In genomic region chr2:73460168-73460567, GRCm38 (mm10) we compare ENCODE assay signal across 18 mouse cellular contexts.
A peak's percentile ranks its signal among the peaks of the same experiment; 100 is the strongest.
DNase-seq lines count a peak whose midpoint lies in the region; ATAC-seq and TF ChIP-seq lines count a peak whose summit lies in the region.
"Had no signal": no experiment of that assay in that cellular context is flagged by ENCODE, and none has a peak within 500 bp of the region (broad histone marks: within the 10 kb centered on the region; RNA-seq: fewer than 3 reads in every experiment).

No protein-coding gene starts in this region.

- H3K27ac ChIP-seq in heart, adult 2 months, result peak overlapping the region; percentile 8; the same call in 1 of the 2 replicates
- H3K27ac ChIP-seq in heart, embryonic 11.5 days (ENCODE audit: low read depth, low read length), result no peak overlapping the region
- 0 out of 2 replicates have a peak overlapping the region, but pooled peaks have one; percentile 10 for H3K27ac ChIP-seq in thymus, adult 2 months (ENCODE audit: control insufficient read depth, insufficient read depth, low read length)
- H3K27ac ChIP-seq in forebrain, embryonic 13.5 days, result no peak overlapping the region
- H3K27ac ChIP-seq in intestine, embryonic 15.5 days, result no peak overlapping the region
- H3K27ac ChIP-seq: forebrain, embryonic 10.5 days; heart, embryonic 15.5 days; hindbrain, embryonic 13.5 days; kidney, embryonic 15.5 days; limb, embryonic 15.5 days had no signal

- no peak overlapping the region for H3K4me2 ChIP-seq in heart, embryonic 11.5 days
- H3K4me2 ChIP-seq in forebrain, embryonic 13.5 days, result no peak overlapping the region
- H3K4me2 ChIP-seq in intestine, embryonic 15.5 days (replicated peaks), result no peak overlapping the region
- H3K4me2 ChIP-seq: heart, embryonic 15.5 days; hindbrain, embryonic 13.5 days; kidney, embryonic 15.5 days; limb, embryonic 15.5 days had no signal

- H3K79me2 ChIP-seq in heart, adult 2 months (replicated peaks; ENCODE audit: control insufficient read depth, insufficient read depth, low read length), result 0 out of 2 replicates have a peak, but pooled peaks cover 1% of the 10 kb centered on the region

- TF ChIP-seq POLR2A in heart, adult 2 months (IDR thresholded peaks at IDR 0.05; ENCODE audit: insufficient read depth, low read depth, low read length), result no peak
- TF ChIP-seq POLR2A in thymus, adult 2 months (IDR thresholded peaks at IDR 0.05; ENCODE audit: control insufficient read depth, extremely low read depth, insufficient read depth, low read length, poor library complexity), result no peak

- ATAC-seq in heart, embryonic 11.5 days (replicated peaks; ENCODE audit: insufficient number of reproducible peaks, low FRiP score, low TSS enrichment), result no peak
- no peak for ATAC-seq in forebrain, embryonic 13.5 days
- no peak for ATAC-seq in intestine, embryonic 15.5 days
- ATAC-seq: intestine, embryonic 16.5 days; midbrain, embryonic 16.5 days; Patski had no signal

- no peak overlapping the region for H3K4me3 ChIP-seq in heart, adult 2 months
- no peak overlapping the region for H3K4me3 ChIP-seq in heart, embryonic 11.5 days (ENCODE audit: low read depth, low read length)
- no peak overlapping the region for H3K4me3 ChIP-seq in thymus, adult 2 months (ENCODE audit: control insufficient read depth, insufficient read depth, low read length)
- H3K4me3 ChIP-seq in forebrain, embryonic 13.5 days, result no peak overlapping the region
- no peak overlapping the region for H3K4me3 ChIP-seq in intestine, embryonic 15.5 days (replicated peaks)
- H3K4me3 ChIP-seq: forebrain, embryonic 10.5 days; heart, embryonic 15.5 days; hindbrain, embryonic 13.5 days; kidney, embryonic 15.5 days; limb, embryonic 15.5 days had no signal

- TF ChIP-seq EP300 in heart, adult 2 months (IDR thresholded peaks at IDR 0.05; ENCODE audit: insufficient read depth, low read depth, low read length), result 0 out of 2 replicates have a peak, but pooled peaks have one; percentile 40

- peak in 1 of 2 experiments; percentile 56 for DNase-seq in heart, adult 2 months
- no peak for DNase-seq in thymus, adult 2 months
- DNase-seq in thymus, postnatal 25 days, result no peak
- peak; percentile 36 to 58 for DNase-seq in heart, postnatal 14 days
- DNase-seq: adrenal gland, postnatal 10 days; cerebellum, postnatal 10 days; lung, adult 18-20 months had no signal

- no peaks in the 10 kb centered on the region for H3K27me3 ChIP-seq in heart, adult 2 months (ENCODE audit: control insufficient read depth, insufficient read depth, low read length)
- no peaks in the 10 kb centered on the region for H3K27me3 ChIP-seq in heart, embryonic 11.5 days (ENCODE audit: control insufficient read depth, insufficient read depth, low read length)
- no peaks in the 10 kb centered on the region for H3K27me3 ChIP-seq in thymus, adult 2 months (ENCODE audit: control insufficient read depth, insufficient read depth, low read length)
- H3K27me3 ChIP-seq in forebrain, embryonic 13.5 days, result no peaks in the 10 kb centered on the region
- no peaks in the 10 kb centered on the region for H3K27me3 ChIP-seq in intestine, embryonic 15.5 days (replicated peaks)
- H3K27me3 ChIP-seq: heart, embryonic 15.5 days; hindbrain, embryonic 13.5 days; kidney, embryonic 15.5 days; limb, embryonic 15.5 days; Patski had no signal

- no peaks in the 10 kb centered on the region for H3K9me3 ChIP-seq in heart, embryonic 11.5 days (replicated peaks; ENCODE audit: control insufficient read depth, low read length)
- H3K9me3 ChIP-seq in forebrain, embryonic 13.5 days (replicated peaks), result no peaks in the 10 kb centered on the region
- no peaks in the 10 kb centered on the region for H3K9me3 ChIP-seq in intestine, embryonic 15.5 days
- H3K9me3 ChIP-seq: forebrain, embryonic 10.5 days; heart, embryonic 15.5 days; hindbrain, embryonic 13.5 days; kidney, embryonic 15.5 days; limb, embryonic 15.5 days had no signal

- H3K4me1 ChIP-seq in heart, adult 2 months (ENCODE audit: control insufficient read depth, insufficient read depth, low read length), result peaks cover 25% of the 10 kb centered on the region
- H3K4me1 ChIP-seq in heart, embryonic 11.5 days (ENCODE audit: control insufficient read depth, insufficient read depth, low read length), result peaks cover 15% of the 10 kb centered on the region
- peaks cover 54% of the 10 kb centered on the region for H3K4me1 ChIP-seq in thymus, adult 2 months (replicated peaks; ENCODE audit: control insufficient read depth, insufficient read depth, low read length)
- no peaks in the 10 kb centered on the region for H3K4me1 ChIP-seq in forebrain, embryonic 13.5 days
- 0 out of 2 replicates have a peak, but pooled peaks cover 2% of the 10 kb centered on the region for H3K4me1 ChIP-seq in intestine, embryonic 15.5 days (replicated peaks)

- H3K36me3 ChIP-seq in heart, adult 2 months (ENCODE audit: control insufficient read depth, insufficient read depth, low read length), result no peaks in the 10 kb centered on the region; the same call in 1 of the 2 replicates
- no peaks in the 10 kb centered on the region for H3K36me3 ChIP-seq in heart, embryonic 11.5 days (ENCODE audit: control insufficient read depth, insufficient read depth, low read length)
- no peaks in the 10 kb centered on the region for H3K36me3 ChIP-seq in thymus, adult 2 months (ENCODE audit: control insufficient read depth, insufficient read depth, low read length)
- H3K36me3 ChIP-seq in forebrain, embryonic 13.5 days (ENCODE audit: poor library complexity, severe bottlenecking), result no peaks in the 10 kb centered on the region
- H3K36me3 ChIP-seq in intestine, embryonic 15.5 days, result no peaks in the 10 kb centered on the region
- H3K36me3 ChIP-seq: forebrain, embryonic 10.5 days; heart, embryonic 15.5 days; hindbrain, embryonic 13.5 days; kidney, embryonic 15.5 days; limb, embryonic 15.5 days had no signal

- intact Hi-C loops in heart, adult 2 months (cut with DNase I), result no loop called here
- intact Hi-C loops in heart, postnatal 14 days (cut with DNase I), result no loop called here

- no peak overlapping the region for H3K9ac ChIP-seq in heart, adult 2 months (ENCODE audit: low read depth, low read length)
- H3K9ac ChIP-seq in heart, embryonic 11.5 days (ENCODE audit: low read depth, low read length), result no peak overlapping the region
- no peak overlapping the region for H3K9ac ChIP-seq in forebrain, embryonic 13.5 days
- no peak overlapping the region for H3K9ac ChIP-seq in intestine, embryonic 15.5 days
- H3K9ac ChIP-seq: heart, embryonic 15.5 days; hindbrain, embryonic 13.5 days; kidney, embryonic 15.5 days; limb, embryonic 15.5 days had no signal

- TF ChIP-seq CTCF in heart, adult 2 months (IDR thresholded peaks at IDR 0.05), result no peak
- TF ChIP-seq CTCF in thymus, adult 2 months (IDR thresholded peaks at IDR 0.05; ENCODE audit: borderline replicate concordance, control insufficient read depth, extremely low read depth, insufficient read depth, low read length, poor library complexity), result no peak

- 5% methylated on average over 3 of the region's 3 CpGs for WGBS in heart, adult 2 months
- 41% methylated on average over 3 of the region's 3 CpGs for WGBS in heart, embryonic 11.5 days (ENCODE audit: insufficient replicate concordance)
- WGBS in thymus, adult 2 months, result 26% methylated on average over 3 of the region's 3 CpGs
- WGBS in forebrain, embryonic 13.5 days, result 67% methylated on average over 3 of the region's 3 CpGs
- WGBS in intestine, embryonic 15.5 days, result 29% methylated on average over 3 of the region's 3 CpGs

Comparison
In these comparisons a context has a peak if more than half of its experiments do, and no peak if none do; other contexts are left out.
1. H3K27ac ChIP-seq: peak in heart, adult 2 months (single experiment) and thymus, adult 2 months (single experiment); none in heart, embryonic 11.5 days (single experiment), forebrain, embryonic 13.5 days (single experiment) and intestine, embryonic 15.5 days (single experiment).
2. DNase-seq: peak in heart, postnatal 14 days (2 of 2); none in thymus, adult 2 months (single experiment) and thymus, postnatal 25 days (single experiment).